Mouse (Mus musculus) MEL (cell line): ENCODE data around the gene Dhx15. TPM values are rescaled to one million over a fixed set of nuclear protein-coding genes. Genes with fewer than 3 reads are reported as not detected.
A peak's percentile ranks its signal among the peaks of the same experiment; 100 is the strongest.

ENCODE experiments used
- DNase-seq: peaks from one replicate; pipeline ENCODE4 v3.0.0; 2011; ENCODE audit warnings: low read depth, low spot score
- H3K27ac ChIP-seq: 2 replicates; pipeline ENCODE4 v1.5.1; 2012; ENCODE audit warnings: low read depth, mild to moderate bottlenecking, control low read depth, low read length, moderate library complexity; ENCODE audit not compliant: control insufficient read depth
- H3K27me3 ChIP-seq, 2 experiments: fragments of 150-350 bp in 1 of 2; sonication (generic) in 1 of 2; 2 replicates each; pipeline ENCODE4 v1.6.1; 2012; ENCODE audit warnings: low read length in 2 of 2, mild to moderate bottlenecking in 2 of 2, improper control_type of control experiment in 1 of 2, moderate library complexity in 1 of 2; ENCODE audit not compliant: insufficient read depth in 2 of 2, control insufficient read depth in 1 of 2
- H3K36me3 ChIP-seq, 2 experiments: 2 replicates each; pipeline ENCODE4 v1.6.1; 2012 to 2014; ENCODE audit warnings: low read length in 2 of 2, improper control_type of control experiment in 1 of 2, inconsistent platforms in 1 of 2, mild to moderate bottlenecking in 1 of 2; ENCODE audit not compliant: insufficient read depth in 2 of 2, control insufficient read depth in 1 of 2
- H3K4me1 ChIP-seq, 2 experiments: fragments of 150-350 bp in 1 of 2; sonication (generic) in 1 of 2; 2 replicates each; pipeline ENCODE4 v1.6.1; 2012; ENCODE audit warnings: low read length in 2 of 2, improper control_type of control experiment in 1 of 2, mild to moderate bottlenecking in 1 of 2; ENCODE audit not compliant: insufficient read depth in 2 of 2, control insufficient read depth in 1 of 2
- H3K4me3 ChIP-seq, 2 experiments: fragments of 150-350 bp in 1 of 2; sonication (generic) in 1 of 2; 2 replicates each; pipeline ENCODE4 v1.5.1; 2012; ENCODE audit warnings: low read depth in 2 of 2, low read length in 2 of 2, mild to moderate bottlenecking in 2 of 2, moderate library complexity in 2 of 2, control low read depth in 1 of 2, improper control_type of control experiment in 1 of 2; ENCODE audit not compliant: control insufficient read depth in 1 of 2, insufficient read depth in 1 of 2
- H3K79me2 ChIP-seq: 2 replicates; pipeline ENCODE4 v1.6.1; 2012; ENCODE audit warnings: mild to moderate bottlenecking, low read length, moderate library complexity; ENCODE audit not compliant: control insufficient read depth, poor library complexity, insufficient read depth
- H3K9ac ChIP-seq: 2 replicates; pipeline ENCODE4 v1.6.1; 2012; ENCODE audit warnings: low read depth, mild to moderate bottlenecking, control low read depth, low read length, moderate library complexity; ENCODE audit not compliant: control insufficient read depth, poor library complexity, severe bottlenecking
- H3K9me3 ChIP-seq: fragments of 150-350 bp; sonication (generic); replicated peaks from 2 replicates; pipeline ENCODE4 v1.6.1; 2012; ENCODE audit warnings: mild to moderate bottlenecking, low read length, improper control_type of control experiment, moderate library complexity; ENCODE audit not compliant: insufficient read depth
- SMC3 ChIP-seq: IDR thresholded peaks from 2 replicates; pipeline ENCODE4 v1.6.1; 2011; ENCODE audit warnings: low read depth, low read length, improper control_type of control experiment
- TAL1 ChIP-seq: IDR thresholded peaks from 2 replicates; pipeline ENCODE4 v1.6.1; 2012; ENCODE audit warnings: mild to moderate bottlenecking, inconsistent platforms, low read length, moderate library complexity, mixed read lengths
- polyA plus RNA-seq, 2 experiments: library from polyadenylated mRNA; stranded (reverse) in 1 of 2; unstranded in 1 of 2; fragments of >175 nt in 1 of 2; fragments of >200 nt in 1 of 2; gene quantifications; 2 replicates each; pipeline versions ENCODE4 v1.2.1 to v1.2.4; 2012; ENCODE audit warnings: low replicate concordance in 2 of 2, low read depth in 1 of 2; ENCODE audit not compliant: insufficient read length in 2 of 2, insufficient read depth in 1 of 2, missing spikeins in 1 of 2
- total RNA-seq: library from RNA; depleted of rRNA; stranded (reverse); fragments of 300-350 nt; gene quantifications from 2 replicates; pipeline ENCODE4 v1.2.3, GENCODE M21; 2012; rRNA removed

The Dhx15 gene
- total and polyA plus RNA-seq, 3 experiments: 153 to 348 (median 309) TPM

DNA sequence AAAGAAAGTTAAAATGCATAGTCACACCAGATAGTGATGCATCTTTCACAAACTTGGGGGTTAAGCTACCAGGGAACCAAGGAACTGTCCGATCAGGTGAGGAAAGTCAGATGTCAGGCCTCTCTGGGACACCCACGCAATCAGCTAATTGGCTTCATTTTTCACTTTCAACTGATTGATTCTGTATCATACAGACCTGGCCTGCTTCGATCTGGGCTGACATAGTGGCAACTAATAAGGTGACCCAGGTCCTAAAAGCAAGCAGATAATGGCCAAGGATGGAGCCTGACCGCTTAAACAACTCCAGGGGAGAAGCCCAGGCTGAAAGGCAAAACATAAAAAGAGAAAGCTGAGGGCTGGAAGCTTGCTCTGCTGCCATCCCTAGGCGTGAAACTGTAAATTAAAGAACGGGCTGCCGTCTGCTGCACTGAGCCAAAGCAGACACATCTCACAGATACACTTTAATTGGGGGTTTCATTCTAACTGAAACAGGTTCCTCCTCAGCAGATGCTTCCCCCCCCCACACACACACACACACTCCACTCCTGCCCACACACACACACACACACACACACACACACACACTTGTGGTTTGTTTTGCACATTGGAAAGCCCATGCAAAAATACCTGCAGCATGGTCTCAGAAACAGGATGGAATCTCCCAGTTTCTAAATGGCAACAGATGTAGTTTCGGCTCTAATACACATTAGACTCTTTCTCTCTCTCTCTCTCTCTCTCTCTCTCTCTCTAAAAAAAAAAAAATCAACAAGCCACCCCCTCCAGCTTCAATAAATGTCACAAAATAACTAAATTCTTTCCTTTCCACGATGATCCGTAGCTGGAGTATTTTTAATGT is 79.3 kb downstream of the Dhx15 start:
- TF ChIP-seq TAL1: no peak
- 0 out of 2 replicates have a peak, but pooled peaks have one; percentile 3 for TF ChIP-seq SMC3
- TF ChIP-seq, all 39 proteins: peak for 1
- Histone ChIP-seq H3K4me3 (no peak overlapping the region), H3K9ac (no peak overlapping the region), H3K79me2 (no peaks in the 10 kb centered on the region), H3K9me3 (no peaks in the 10 kb centered on the region), H3K27ac (no peak overlapping the region), H3K36me3 (no peaks in the 10 kb centered on the region), H3K27me3 (no peaks in the 10 kb centered on the region), H3K4me1 (no peaks in the 10 kb centered on the region)
- no peak for DNase-seq

Other genes starting within 250 kb of the Dhx15 start
- not detected in 2 replicates for gene Sod3, start 173.3 kb upstream of the Dhx15 start, total RNA-seq
- not detected for gene Sod3, start 173.3 kb upstream of the Dhx15 start, polyA plus RNA-seq